Comparison of ENCODE assay signal across 26 mouse cellular contexts in genomic region chr7:113075371-113075770, GRCm38 (mm10).
"Had no signal": no experiment of that assay in that cellular context is flagged by ENCODE, and none has a peak within 500 bp of the region (broad histone marks: within the 10 kb centered on the region; RNA-seq: fewer than 3 reads in every experiment).

No protein-coding gene starts in this region.

- H3K9ac ChIP-seq: heart, embryonic 13.5 days; heart, embryonic 15.5 days; hindbrain, embryonic 12.5 days; hindbrain, embryonic 14.5 days; intestine, embryonic 15.5 days; limb, embryonic 13.5 days; limb, embryonic 15.5 days; liver, embryonic 12.5 days; liver, embryonic 14.5 days had no signal

- H3K4me2 ChIP-seq: heart, embryonic 13.5 days; heart, embryonic 15.5 days; hindbrain, embryonic 12.5 days; hindbrain, embryonic 14.5 days; intestine, embryonic 15.5 days; limb, embryonic 13.5 days; limb, embryonic 15.5 days; liver, embryonic 12.5 days had no signal

- H3K27ac ChIP-seq: gastrocnemius, adult 2 months; heart, embryonic 10.5 days; heart, embryonic 13.5 days; heart, embryonic 15.5 days; hindbrain, embryonic 10.5 days; hindbrain, embryonic 12.5 days; hindbrain, embryonic 14.5 days; intestine, embryonic 15.5 days; limb, embryonic 13.5 days; limb, embryonic 15.5 days; liver, embryonic 12.5 days; liver, embryonic 14.5 days had no signal

- H3K27me3 ChIP-seq: heart, embryonic 13.5 days; heart, embryonic 15.5 days; hindbrain, embryonic 12.5 days; intestine, embryonic 15.5 days; limb, embryonic 13.5 days; limb, embryonic 15.5 days; liver, embryonic 12.5 days had no signal

- H3K36me3 ChIP-seq: heart, embryonic 10.5 days; heart, embryonic 13.5 days; heart, embryonic 15.5 days; hindbrain, embryonic 10.5 days; hindbrain, embryonic 12.5 days; intestine, embryonic 15.5 days; limb, embryonic 13.5 days; limb, embryonic 15.5 days; liver, embryonic 12.5 days had no signal

- H3K9me3 ChIP-seq: heart, embryonic 10.5 days; heart, embryonic 13.5 days; heart, embryonic 15.5 days; hindbrain, embryonic 10.5 days; hindbrain, embryonic 12.5 days; intestine, embryonic 15.5 days; limb, embryonic 13.5 days; limb, embryonic 15.5 days; liver, embryonic 12.5 days had no signal

- DNase-seq: gastrocnemius, adult 2 months; gastrocnemius, postnatal 10 days; gastrocnemius, postnatal 25 days; heart, postnatal 14 days; heart, postnatal 4 days; kidney, adult 18-20 months; kidney, adult 8-10 months; kidney, postnatal 14 days; kidney, postnatal 36 days; layer of hippocampus, adult 9-11 months; layer of hippocampus, postnatal 36 days; left cerebral cortex, postnatal 4 days had no signal

- ATAC-seq: hindbrain, embryonic 16.5 days; inflammation-experienced regulatory T-cells, adult 6 months; intestine, embryonic 15.5 days; intestine, postnatal 0 days; liver, embryonic 12.5 days had no signal

- H3K4me3 ChIP-seq: gastrocnemius, adult 2 months; heart, embryonic 10.5 days; heart, embryonic 13.5 days; heart, embryonic 15.5 days; hindbrain, embryonic 10.5 days; hindbrain, embryonic 12.5 days; intestine, embryonic 15.5 days; limb, embryonic 13.5 days; limb, embryonic 15.5 days; liver, embryonic 12.5 days had no signal

- H3K4me1 ChIP-seq: intestine, embryonic 15.5 days; limb, embryonic 15.5 days; liver, embryonic 12.5 days had no signal
